Mouse (Mus musculus): ENCODE results near the gene Plxna3.

The Plxna3 gene

GRCm38 (mm10) chrX:74368209-74368909 lies 39.5 kb downstream of the Plxna3 start:
- peak; percentile 65 to 72 for DNase-seq (ENCODE audit: low spot score in 2 of 2)

GRCm38 (mm10) chrX:74372888-74373549 lies 44.2 kb downstream of the Plxna3 start, which contains the start of the genes Ubl4a and Slc10a3:
Ubl4a (minus strand) TSS chrX:74373218.
Slc10a3 (minus strand) TSS chrX:74373349.
- DNase-seq (ENCODE audit: low spot score in 2 of 2) = peak; percentile 79 to 87

- DNase-seq (ENCODE audit: low spot score in 2 of 2) = no peak
Observed at GRCm38 (mm10) chrX:74384451-74384850, 55.6 kb downstream of the Plxna3 start.

- DNase-seq (ENCODE audit: low spot score in 2 of 2) = no peak
Observed at GRCm38 (mm10) chrX:74388153-74388552, 59.3 kb downstream of the Plxna3 start.

GRCm38 (mm10) chrX:74392535-74393443 lies 63.9 kb downstream of the Plxna3 start, which contains the start of the genes Fam3a and Ikbkg:
Fam3a (minus strand) TSS chrX:74393272.
Ikbkg (plus strand) TSS chrX:74393290.
- DNase-seq (ENCODE audit: low spot score in 2 of 2) = peak; percentile 78 to 79

Measured in urinary bladder, postnatal 4 days (tissue).